Mouse (Mus musculus): ENCODE measurements around the gene Sult1a1. TPM values are rescaled to one million over a fixed set of nuclear protein-coding genes. Genes with fewer than 3 reads are reported as not detected.

Sult1a1 gene
- polyA plus RNA-seq, 1 experiment from 2014 or later: 1.4 TPM

DNA sequence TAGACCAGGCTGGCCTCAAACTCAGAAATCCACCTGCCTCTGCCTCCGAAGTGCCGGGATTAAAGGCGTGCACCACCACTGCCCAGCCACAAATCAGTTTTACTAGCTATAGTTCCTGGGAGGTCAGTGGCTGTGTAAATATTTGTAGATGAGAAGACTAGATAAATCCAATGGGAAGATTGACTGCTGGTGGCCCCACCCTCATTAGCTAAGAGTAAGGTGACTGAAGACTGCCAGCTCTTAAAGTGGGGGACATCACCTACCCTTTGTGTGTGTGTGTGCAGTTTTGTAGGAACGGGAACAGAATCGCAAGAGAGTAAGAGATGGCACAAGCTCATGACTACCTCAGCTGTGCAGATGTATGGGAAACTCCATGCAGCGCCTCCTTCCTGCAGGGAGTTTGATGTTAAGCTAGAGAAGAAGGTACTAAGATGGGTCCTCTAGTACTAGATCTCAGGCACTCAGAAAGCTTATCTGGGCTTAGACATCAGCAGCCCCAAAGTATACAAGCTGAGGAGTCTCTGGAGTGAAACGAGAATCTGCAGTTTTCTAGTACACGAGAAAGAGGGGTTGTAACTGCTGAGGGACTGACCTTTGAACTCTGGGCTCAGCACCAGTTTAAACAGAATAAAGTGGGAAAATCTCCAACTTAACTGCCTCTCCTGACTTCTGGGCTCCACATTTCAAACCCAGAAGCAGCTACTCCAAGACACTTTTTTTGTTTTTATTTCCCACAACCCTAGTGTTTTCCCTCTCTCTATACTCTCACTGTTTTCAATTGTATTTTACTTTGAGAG lies 2.5 kb upstream of the Sult1a1 start:
- H3K4me3 ChIP-seq: no peak overlapping the region
- H3K4me2 ChIP-seq (replicated peaks): no peak overlapping the region
- ATAC-seq (ENCODE audit: low FRiP score): no peak
- H3K9me3 ChIP-seq (replicated peaks): no peaks in the 10 kb centered on the region
- H3K9ac ChIP-seq: no peak overlapping the region
- WGBS: 82% methylated on average over 8 of the region's 8 CpGs
- H3K4me1 ChIP-seq: no peaks in the 10 kb centered on the region
- H3K36me3 ChIP-seq: peaks cover 10% of the 10 kb centered on the region; the same call in 1 of the 2 replicates
- no peaks in the 10 kb centered on the region for H3K27me3 ChIP-seq
- no peak overlapping the region for H3K27ac ChIP-seq

- 86% methylated on average over 4 of the region's 4 CpGs for WGBS
Observed at GRCm38 (mm10) chr7:126676631-126677220, 494 bp upstream of the Sult1a1 start.

DNA sequence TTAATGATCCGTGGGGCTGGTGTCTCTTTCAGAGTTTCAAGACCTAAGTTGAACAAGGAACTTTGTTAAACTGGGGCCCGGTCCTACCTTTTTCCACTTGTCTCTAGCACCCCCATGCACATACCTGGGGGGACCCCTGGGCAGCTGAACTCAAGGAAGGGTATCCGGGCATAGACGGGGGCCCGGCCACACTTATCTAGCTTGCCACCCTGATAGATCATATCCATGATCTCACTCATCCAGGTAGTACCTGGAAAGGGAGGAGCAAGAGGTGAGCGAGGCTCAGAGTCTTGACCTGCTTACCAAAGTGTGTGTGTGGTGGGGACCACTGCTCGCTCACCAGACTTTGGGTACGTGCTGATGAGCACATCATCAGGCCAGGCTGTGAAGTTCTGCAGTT lies 1.1 kb downstream of the Sult1a1 start:
- no peak for ATAC-seq (ENCODE audit: low FRiP score)
- Histone ChIP-seq H3K36me3 (peaks cover 41% of the 10 kb centered on the region), H3K9me3 (replicated peaks) (no peaks in the 10 kb centered on the region), H3K4me3 (no peak overlapping the region), H3K27ac (no peak overlapping the region), H3K4me2 (replicated peaks) (no peak overlapping the region), H3K4me1 (no peaks in the 10 kb centered on the region), H3K27me3 (no peaks in the 10 kb centered on the region), H3K9ac (no peak overlapping the region)
- WGBS: 93% methylated on average over 8 of the region's 8 CpGs

More at GRCm38 (mm10) chr7:126676631-126677220, 494 bp upstream of the Sult1a1 start:
- Histone ChIP-seq H3K4me1 (no peaks in the 10 kb centered on the region), H3K27ac (no peak overlapping the region), H3K4me3 (no peak overlapping the region), H3K36me3 (peaks cover 28% of the 10 kb centered on the region), H3K9ac (no peak overlapping the region), H3K9me3 (replicated peaks) (no peaks in the 10 kb centered on the region), H3K27me3 (no peaks in the 10 kb centered on the region), H3K4me2 (replicated peaks) (no peak overlapping the region)
- no peak for ATAC-seq (ENCODE audit: low FRiP score)

DNA sequence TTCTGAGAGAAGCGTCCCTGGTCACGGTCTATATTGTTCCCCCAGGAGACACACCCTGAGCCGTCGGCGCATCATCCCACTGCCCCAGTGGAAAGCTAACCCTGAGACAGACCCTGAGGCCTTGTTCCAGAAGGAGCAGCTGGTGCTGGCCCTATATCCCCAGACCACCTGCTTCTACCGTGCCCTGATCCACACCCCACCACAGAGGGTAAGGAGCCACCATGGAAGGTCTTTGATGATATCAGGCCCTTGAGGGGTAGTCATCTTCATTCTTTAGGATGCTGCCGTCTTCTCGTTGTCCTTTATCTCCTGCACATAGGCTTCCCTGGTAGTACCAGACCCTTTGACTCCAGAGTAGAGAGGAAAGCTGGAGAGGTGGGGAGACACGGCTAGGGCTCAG lies 4.1 kb downstream of the Sult1a1 start:
- H3K9me3 ChIP-seq (replicated peaks): no peaks in the 10 kb centered on the region
- H3K4me2 ChIP-seq (replicated peaks): no peak overlapping the region
- H3K9ac ChIP-seq: no peak overlapping the region
- H3K27ac ChIP-seq: no peak overlapping the region
- H3K36me3 ChIP-seq: peaks cover 42% of the 10 kb centered on the region
- no peak for ATAC-seq (ENCODE audit: low FRiP score)
- no peaks in the 10 kb centered on the region for H3K4me1 ChIP-seq
- no peak overlapping the region for H3K4me3 ChIP-seq
- H3K27me3 ChIP-seq: no peaks in the 10 kb centered on the region
- WGBS: 93% methylated on average over 9 of the region's 9 CpGs

- no peaks in the 10 kb centered on the region for H3K9me3 ChIP-seq (replicated peaks)
- H3K4me2 ChIP-seq (replicated peaks): no peak overlapping the region
- ATAC-seq (ENCODE audit: low FRiP score): no peak
- peaks cover 47% of the 10 kb centered on the region for H3K36me3 ChIP-seq
- H3K9ac ChIP-seq: no peak overlapping the region
- no peak overlapping the region for H3K4me3 ChIP-seq
- H3K27ac ChIP-seq: no peak overlapping the region
- 95% methylated on average over 3 of the region's 3 CpGs for WGBS
- no peaks in the 10 kb centered on the region for H3K27me3 ChIP-seq
- no peaks in the 10 kb centered on the region for H3K4me1 ChIP-seq
Observed at GRCm38 (mm10) chr7:126670152-126670551, 6.1 kb downstream of the Sult1a1 start.

- Histone ChIP-seq H3K36me3 (peaks cover 59% of the 10 kb centered on the region), H3K27me3 (no peaks in the 10 kb centered on the region), H3K27ac (no peak overlapping the region), H3K9me3 (replicated peaks) (no peaks in the 10 kb centered on the region), H3K4me1 (no peaks in the 10 kb centered on the region), H3K4me3 (no peak overlapping the region), H3K9ac (no peak overlapping the region), H3K4me2 (replicated peaks) (no peak overlapping the region)
- WGBS: 88% methylated on average over 5 of the region's 5 CpGs
- ATAC-seq (ENCODE audit: low FRiP score): no peak
Observed at GRCm38 (mm10) chr7:126668452-126668851, 7.8 kb downstream of the Sult1a1 start.

- no peaks in the 10 kb centered on the region for H3K4me1 ChIP-seq
- no peak overlapping the region for H3K4me3 ChIP-seq
- H3K9ac ChIP-seq: no peak overlapping the region
- no peak for ATAC-seq (ENCODE audit: low FRiP score)
- WGBS: 89% methylated on average over 9 of the region's 9 CpGs
- H3K36me3 ChIP-seq: peaks cover 55% of the 10 kb centered on the region
- H3K27me3 ChIP-seq: no peaks in the 10 kb centered on the region
- no peak overlapping the region for H3K4me2 ChIP-seq (replicated peaks)
- no peaks in the 10 kb centered on the region for H3K9me3 ChIP-seq (replicated peaks)
- no peak overlapping the region for H3K27ac ChIP-seq
Observed at GRCm38 (mm10) chr7:126667495-126668090, 8.6 kb downstream of the Sult1a1 start.

DNA sequence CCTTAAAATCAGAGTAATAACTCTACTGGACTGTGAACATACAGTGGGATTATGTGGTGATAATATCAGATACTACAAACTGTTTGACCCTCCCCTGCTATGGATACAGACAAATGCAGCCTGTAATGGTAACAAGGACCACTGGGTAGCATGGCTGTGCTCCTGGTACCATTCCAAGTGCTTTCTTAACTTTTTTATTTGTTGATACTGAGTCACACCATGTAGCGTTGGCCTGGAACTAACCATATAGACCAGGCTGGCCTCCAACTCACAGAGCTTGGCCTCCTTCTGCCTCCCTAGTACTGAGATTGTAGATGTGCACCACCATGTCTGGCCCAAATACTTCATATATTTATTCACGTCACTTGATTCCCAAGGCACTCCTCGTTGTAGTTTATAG lies 11.0 kb downstream of the Sult1a1 start:
- 98% methylated on average over 3 of the region's 3 CpGs for WGBS
- ATAC-seq (ENCODE audit: low FRiP score): no peak
- no peak overlapping the region for H3K27ac ChIP-seq
- H3K4me3 ChIP-seq: no peak overlapping the region
- H3K36me3 ChIP-seq: peaks cover 40% of the 10 kb centered on the region
- no peak overlapping the region for H3K4me2 ChIP-seq (replicated peaks)
- no peaks in the 10 kb centered on the region for H3K27me3 ChIP-seq
- H3K4me1 ChIP-seq: no peaks in the 10 kb centered on the region
- no peak overlapping the region for H3K9ac ChIP-seq
- H3K9me3 ChIP-seq (replicated peaks): no peaks in the 10 kb centered on the region

DNA sequence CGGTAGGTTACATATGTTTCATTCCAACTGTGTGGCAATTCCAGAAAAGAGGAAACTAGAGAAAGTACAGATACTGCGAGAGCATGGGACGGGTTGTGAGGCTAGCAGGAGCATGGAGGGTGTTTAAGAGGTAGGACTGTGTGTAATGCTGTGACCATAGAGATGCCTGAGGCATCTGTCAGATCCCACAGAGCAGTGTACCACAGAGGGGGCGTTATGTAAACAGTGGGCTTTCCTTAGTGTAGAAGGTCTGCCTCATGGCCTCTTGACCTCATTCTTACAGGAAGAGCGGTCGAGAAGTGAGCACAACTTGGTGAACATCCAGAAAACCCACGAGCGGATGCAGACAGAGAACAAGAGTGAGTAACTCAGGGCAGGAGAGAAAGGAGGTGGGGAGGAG lies 12.6 kb downstream of the Sult1a1 start:
- Histone ChIP-seq H3K27ac (no peak overlapping the region), H3K9me3 (replicated peaks) (no peaks in the 10 kb centered on the region), H3K36me3 (peaks cover 37% of the 10 kb centered on the region), H3K4me3 (no peak overlapping the region), H3K4me1 (no peaks in the 10 kb centered on the region), H3K27me3 (no peaks in the 10 kb centered on the region), H3K9ac (peak overlapping the region; percentile 5; the same call in 1 of the 2 replicates), H3K4me2 (replicated peaks) (0 out of 2 replicates have a peak overlapping the region, but pooled peaks have one; percentile 0)
- ATAC-seq (ENCODE audit: low FRiP score): no peak
- WGBS: 68% methylated on average over 8 of the region's 8 CpGs

- ATAC-seq (ENCODE audit: low FRiP score): no peak
- Histone ChIP-seq H3K4me1 (no peaks in the 10 kb centered on the region), H3K4me2 (replicated peaks) (no peak overlapping the region), H3K9me3 (replicated peaks) (no peaks in the 10 kb centered on the region), H3K27me3 (no peaks in the 10 kb centered on the region), H3K36me3 (peaks cover 23% of the 10 kb centered on the region), H3K27ac (no peak overlapping the region), H3K4me3 (no peak overlapping the region), H3K9ac (no peak overlapping the region)
- 92% methylated on average over 3 of the region's 3 CpGs for WGBS
Observed at GRCm38 (mm10) chr7:126659771-126660170, 16.5 kb downstream of the Sult1a1 start.

DNA sequence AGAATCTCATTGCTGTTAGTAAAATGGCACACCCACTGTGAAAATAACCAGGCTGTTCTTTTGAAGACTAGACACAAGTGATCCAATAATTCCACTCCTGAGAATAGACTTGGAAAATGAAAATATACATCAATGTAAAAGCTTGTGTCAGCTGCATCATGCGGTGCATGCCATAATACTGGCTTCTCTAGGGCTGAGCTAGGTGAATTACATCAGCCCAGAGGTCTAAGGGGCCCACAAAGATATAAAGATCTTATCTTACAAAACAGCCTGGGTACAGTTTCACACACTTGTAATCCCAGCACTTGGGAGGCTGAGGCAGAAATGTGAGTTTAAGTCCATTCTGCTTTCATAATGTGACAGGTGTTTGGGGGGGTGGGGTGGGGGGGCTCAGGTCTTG lies 18.7 kb downstream of the Sult1a1 start:
- no peak overlapping the region for H3K27ac ChIP-seq
- 88% methylated on average over 1 of the region's 1 CpGs for WGBS
- H3K36me3 ChIP-seq: 0 out of 2 replicates have a peak, but pooled peaks cover 5% of the 10 kb centered on the region
- no peaks in the 10 kb centered on the region for H3K4me1 ChIP-seq
- ATAC-seq (ENCODE audit: low FRiP score): no peak
- no peak overlapping the region for H3K4me3 ChIP-seq
- H3K27me3 ChIP-seq: no peaks in the 10 kb centered on the region
- H3K4me2 ChIP-seq (replicated peaks): no peak overlapping the region
- H3K9ac ChIP-seq: no peak overlapping the region
- H3K9me3 ChIP-seq (replicated peaks): no peaks in the 10 kb centered on the region

DNA sequence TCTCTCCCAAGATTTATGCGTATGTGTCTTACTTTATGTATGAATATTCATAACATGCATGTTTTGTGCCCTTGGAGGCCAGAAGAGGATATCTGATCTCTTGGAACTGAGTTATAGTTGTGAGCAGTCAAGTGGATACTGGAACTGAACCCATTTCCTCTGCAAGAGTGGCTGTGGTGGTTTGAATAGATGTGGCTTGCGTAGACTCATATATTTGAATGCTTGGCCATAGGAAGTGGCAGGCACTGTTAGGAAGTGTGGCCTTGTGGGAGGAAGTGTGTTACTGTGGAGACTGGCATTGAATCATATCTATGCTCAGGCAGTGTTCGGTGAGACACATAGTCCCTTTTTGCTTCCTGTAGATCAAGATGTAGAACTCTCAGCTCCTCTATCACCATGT lies 20.5 kb downstream of the Sult1a1 start:
- Histone ChIP-seq H3K4me2 (replicated peaks) (no peak overlapping the region), H3K4me1 (no peaks in the 10 kb centered on the region), H3K27ac (no peak overlapping the region), H3K9ac (no peak overlapping the region), H3K27me3 (no peaks in the 10 kb centered on the region), H3K9me3 (replicated peaks) (no peaks in the 10 kb centered on the region), H3K4me3 (no peak overlapping the region), H3K36me3 (0 out of 2 replicates have a peak, but pooled peaks cover under 1% of the 10 kb centered on the region)
- ATAC-seq (ENCODE audit: low FRiP score): no peak
- WGBS: 97% methylated on average over 3 of the region's 3 CpGs

Data from hindbrain, embryonic 12.5 days (tissue).